Mouse (Mus musculus) neural tube, embryonic 13.5 days (tissue): Measurements from ENCODE around the gene Cib1. TPM values are rescaled to one million over a fixed set of nuclear protein-coding genes. Genes with fewer than 3 reads are reported as not detected.

Experiments
- ATAC-seq: fragments of 200-750 bp; cut with Nextera tagmentation; 2 replicates; pipeline ENCODE4 v1.8.0; 2017; ENCODE audit warnings: low read depth, mild to moderate bottlenecking, moderate TSS enrichment, moderate library complexity
- H3K27ac ChIP-seq: fragments of 300-500 bp; sonication (generic); replicated peaks from 2 replicates; pipeline ENCODE4 v1.5.1; 2015; ENCODE audit warnings: moderate library complexity, mild to moderate bottlenecking, inconsistent platforms
- H3K27me3 ChIP-seq: fragments of 300-500 bp; sonication (generic); 2 replicates; pipeline ENCODE4 v1.6.1; 2015; ENCODE audit warnings: mild to moderate bottlenecking, inconsistent platforms
- H3K36me3 ChIP-seq: fragments of 300-500 bp; sonication (generic); 2 replicates; pipeline ENCODE4 v1.6.1; 2015; ENCODE audit warnings: mild to moderate bottlenecking, inconsistent platforms
- H3K4me1 ChIP-seq: fragments of 300-500 bp; sonication (generic); replicated peaks from 2 replicates; pipeline ENCODE4 v1.6.1; 2015; ENCODE audit warnings: inconsistent platforms
- H3K4me2 ChIP-seq: fragments of 300-500 bp; sonication (generic); 2 replicates; pipeline ENCODE4 v1.6.1; 2015; ENCODE audit warnings: inconsistent platforms, mild to moderate bottlenecking, moderate library complexity
- H3K4me3 ChIP-seq: fragments of 300-500 bp; sonication (generic); 2 replicates; pipeline ENCODE4 v1.5.1; 2015; ENCODE audit warnings: mild to moderate bottlenecking, inconsistent platforms
- H3K9ac ChIP-seq: fragments of 300-500 bp; sonication (generic); 2 replicates; pipeline ENCODE4 v1.6.1; 2015; ENCODE audit warnings: moderate library complexity, mild to moderate bottlenecking, inconsistent platforms
- H3K9me3 ChIP-seq: fragments of 300-500 bp; sonication (generic); 2 replicates; pipeline ENCODE4 v1.6.1; 2016; ENCODE audit warnings: inconsistent platforms
- WGBS: fragments of 180-500 bp; shearing (Covaris S2); methylation state at CpG from one replicate; pipeline ENCODE4 v1.1.7; 2015; 5-methylcytosine and 5-hydroxymethylcytosine counted together
- polyA plus RNA-seq: library from polyadenylated mRNA; unstranded; fragments of >200 nt; fragmentation: Nextera tagmentation; extraction: Ambion mirVana; gene quantifications from 2 replicates; pipeline ENCODE4 v1.2.1, GENCODE M21; 2015

The Cib1 gene
- polyA plus RNA-seq, 1 experiment from 2014 or later: 34.6 TPM

DNA sequence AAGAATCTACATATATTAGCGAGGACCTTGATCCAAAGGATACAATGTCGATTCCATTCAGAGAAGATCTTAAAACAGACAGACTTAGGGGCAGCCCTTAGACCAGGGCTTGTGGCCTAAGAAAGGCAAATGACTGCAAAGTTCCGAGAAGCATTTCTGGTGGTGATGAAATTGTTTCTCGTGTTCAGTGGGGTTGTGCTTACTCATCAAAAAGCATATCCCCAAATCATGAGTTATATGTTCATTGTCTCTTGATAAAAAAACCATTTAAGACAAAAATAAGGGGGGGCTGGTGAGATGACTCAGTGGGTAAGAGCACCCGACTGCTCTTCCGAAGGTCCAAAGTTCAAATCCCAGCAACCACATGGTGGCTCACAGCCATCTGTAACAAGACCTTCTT lies 53.3 kb downstream of the Cib1 start:
- no peak overlapping the region for H3K4me2 ChIP-seq
- H3K4me1 ChIP-seq: no peaks in the 10 kb centered on the region
- no peak overlapping the region for H3K27ac ChIP-seq
- whole genome bisulfite sequencing: 88% methylated on average over 6 of the region's 6 CpGs
- no peaks in the 10 kb centered on the region for H3K27me3 ChIP-seq
- H3K36me3 ChIP-seq: no peaks in the 10 kb centered on the region
- no peak overlapping the region for H3K9ac ChIP-seq
- H3K9me3 ChIP-seq: no peaks in the 10 kb centered on the region
- ATAC-seq: no peak
- no peak overlapping the region for H3K4me3 ChIP-seq

GRCm38 (mm10) chr7:80178037-80178729 lies 54.4 kb downstream of the Cib1 start:
- no peak for ATAC-seq
- no peaks in the 10 kb centered on the region for H3K36me3 ChIP-seq
- H3K4me1 ChIP-seq: no peaks in the 10 kb centered on the region
- H3K9ac ChIP-seq: no peak overlapping the region
- WGBS: 85% methylated on average over 10 of the region's 10 CpGs
- H3K4me3 ChIP-seq: no peak overlapping the region
- H3K27me3 ChIP-seq: no peaks in the 10 kb centered on the region
- H3K9me3 ChIP-seq: no peaks in the 10 kb centered on the region
- no peak overlapping the region for H3K27ac ChIP-seq
- no peak overlapping the region for H3K4me2 ChIP-seq

- no peak overlapping the region for H3K9ac ChIP-seq
- H3K4me3 ChIP-seq: no peak overlapping the region
- H3K27ac ChIP-seq: no peak overlapping the region
- no peaks in the 10 kb centered on the region for H3K36me3 ChIP-seq
- WGBS: 96% methylated on average over 3 of the region's 3 CpGs
- H3K9me3 ChIP-seq: no peaks in the 10 kb centered on the region
- no peak overlapping the region for H3K4me2 ChIP-seq
- no peak for ATAC-seq
- no peaks in the 10 kb centered on the region for H3K4me1 ChIP-seq
- no peaks in the 10 kb centered on the region for H3K27me3 ChIP-seq
Observed at GRCm38 (mm10) chr7:80177438-80177837, 55.2 kb downstream of the Cib1 start.

Other genes with a start within 250 kb of the Cib1 start
- gene Zfp710, start 208.0 kb downstream of the Cib1 start, polyA plus RNA-seq: 15.0 and 18.9 TPM in 2 replicates
- gene Idh2, start 117.4 kb downstream of the Cib1 start, polyA plus RNA-seq: 217 and 273 TPM in 2 replicates
- 22.1 and 23.2 TPM in 2 replicates for gene Sema4b, start 46.0 kb downstream of the Cib1 start, polyA plus RNA-seq
- gene Gdpgp1, start 52 bp upstream of the Cib1 start, polyA plus RNA-seq: 4.5 TPM in 2 replicates
- 1.6 and 2.8 TPM in 2 replicates for gene Ttll13, start 13.6 kb upstream of the Cib1 start, polyA plus RNA-seq
- gene Ngrn, start 28.4 kb upstream of the Cib1 start, polyA plus RNA-seq: 57.5 and 62.6 TPM in 2 replicates
- 23.7 and 27.7 TPM in 2 replicates for gene Vps33b, start 36.8 kb upstream of the Cib1 start, polyA plus RNA-seq
- 38.3 and 48.2 TPM in 2 replicates for gene Prc1, start 61.6 kb upstream of the Cib1 start, polyA plus RNA-seq
- gene Rccd1, start 91.6 kb upstream of the Cib1 start, polyA plus RNA-seq: 12.6 and 15.6 TPM in 2 replicates
- gene Unc45a, start 108.2 kb upstream of the Cib1 start, polyA plus RNA-seq: 61.3 and 61.7 TPM in 2 replicates
- 22.0 and 24.7 TPM in 2 replicates for gene Hddc3, start 110.3 kb upstream of the Cib1 start, polyA plus RNA-seq
- gene Man2a2, start 138.6 kb upstream of the Cib1 start, polyA plus RNA-seq: 23.6 and 24.8 TPM in 2 replicates
- gene Fes, start 155.1 kb upstream of the Cib1 start, polyA plus RNA-seq: 5.8 and 6.2 TPM in 2 replicates
- 4.3 and 4.7 TPM in 2 replicates for gene Furin, start 172.6 kb upstream of the Cib1 start, polyA plus RNA-seq